Mouse (Mus musculus) neural tube, postnatal 0 days (tissue): Measurements from ENCODE around the gene Rbm3. TPM values are rescaled to one million over a fixed set of nuclear protein-coding genes. Genes with fewer than 3 reads are reported as not detected.

ENCODE experiments used
- polyA plus RNA-seq: library from polyadenylated mRNA; unstranded; fragments of >200 nt; fragmentation: Nextera tagmentation; extraction: Ambion mirVana; gene quantifications from 2 replicates; pipeline ENCODE4 v1.2.1, GENCODE M21; 2015

Rbm3 gene
- 458 TPM in 2 replicates for polyA plus RNA-seq

DNA sequence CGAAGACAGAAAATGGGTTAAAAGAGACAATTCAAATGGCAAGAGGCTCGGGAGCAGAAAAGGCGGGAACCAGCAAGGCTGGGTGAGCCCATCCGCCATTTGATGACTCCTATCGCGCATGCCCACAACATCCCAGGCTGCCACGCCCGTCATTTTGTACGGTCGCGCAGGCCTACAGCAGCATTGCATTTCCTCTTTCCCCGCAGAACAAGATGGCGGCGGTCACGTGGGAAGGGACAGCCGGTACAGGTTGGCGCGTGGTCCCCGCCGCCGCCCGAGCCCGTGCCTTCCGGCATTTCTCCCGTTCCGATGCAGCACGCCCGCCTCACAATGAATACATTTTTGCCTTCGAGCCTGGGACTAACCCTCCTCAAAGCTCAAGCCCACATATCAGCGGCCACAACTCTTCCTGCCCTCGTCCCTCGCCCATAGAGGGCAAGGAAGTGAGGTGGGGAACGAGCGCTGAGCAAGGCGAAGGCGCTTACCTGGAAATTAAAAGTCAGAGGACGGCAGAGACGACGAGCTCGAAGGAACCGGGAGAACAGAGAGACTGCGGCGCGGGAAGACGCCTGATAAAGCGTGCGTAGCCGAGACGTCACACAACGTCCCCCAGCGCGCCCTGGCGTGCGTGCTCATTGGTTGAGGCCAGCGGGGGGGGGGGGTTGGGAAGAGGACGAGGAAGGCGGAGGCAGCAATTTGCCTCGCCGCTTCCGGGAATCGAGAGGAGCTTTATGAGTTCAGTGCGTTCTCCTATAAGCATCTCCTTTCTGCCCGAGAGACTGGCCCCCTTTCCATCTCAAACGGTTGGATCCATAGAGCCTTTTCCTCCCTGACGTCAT is at the start of gene Rbm3:
TSS of gene Rbm3 (minus strand) at position 728 of the 839 bp plus-strand sequence.

DNA sequence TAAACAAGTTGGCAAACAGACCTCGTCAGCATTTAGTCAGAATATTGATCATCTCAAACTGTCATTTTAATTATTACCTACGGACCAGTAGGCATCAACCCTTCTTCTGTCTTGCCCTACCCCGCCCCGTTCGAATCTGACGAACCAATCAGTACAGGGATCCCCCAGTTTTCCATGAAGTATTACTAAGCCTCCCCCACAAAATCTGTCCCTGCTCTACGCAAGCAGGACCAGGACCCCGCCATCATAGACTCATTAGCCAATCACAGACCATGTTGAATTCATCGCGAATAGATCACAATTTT is 47.7 kb upstream of the Rbm3 start, which contains the start of gene Ebp:
TSS of gene Ebp (minus strand) at position 94 of the 305 bp plus-strand sequence.

DNA sequence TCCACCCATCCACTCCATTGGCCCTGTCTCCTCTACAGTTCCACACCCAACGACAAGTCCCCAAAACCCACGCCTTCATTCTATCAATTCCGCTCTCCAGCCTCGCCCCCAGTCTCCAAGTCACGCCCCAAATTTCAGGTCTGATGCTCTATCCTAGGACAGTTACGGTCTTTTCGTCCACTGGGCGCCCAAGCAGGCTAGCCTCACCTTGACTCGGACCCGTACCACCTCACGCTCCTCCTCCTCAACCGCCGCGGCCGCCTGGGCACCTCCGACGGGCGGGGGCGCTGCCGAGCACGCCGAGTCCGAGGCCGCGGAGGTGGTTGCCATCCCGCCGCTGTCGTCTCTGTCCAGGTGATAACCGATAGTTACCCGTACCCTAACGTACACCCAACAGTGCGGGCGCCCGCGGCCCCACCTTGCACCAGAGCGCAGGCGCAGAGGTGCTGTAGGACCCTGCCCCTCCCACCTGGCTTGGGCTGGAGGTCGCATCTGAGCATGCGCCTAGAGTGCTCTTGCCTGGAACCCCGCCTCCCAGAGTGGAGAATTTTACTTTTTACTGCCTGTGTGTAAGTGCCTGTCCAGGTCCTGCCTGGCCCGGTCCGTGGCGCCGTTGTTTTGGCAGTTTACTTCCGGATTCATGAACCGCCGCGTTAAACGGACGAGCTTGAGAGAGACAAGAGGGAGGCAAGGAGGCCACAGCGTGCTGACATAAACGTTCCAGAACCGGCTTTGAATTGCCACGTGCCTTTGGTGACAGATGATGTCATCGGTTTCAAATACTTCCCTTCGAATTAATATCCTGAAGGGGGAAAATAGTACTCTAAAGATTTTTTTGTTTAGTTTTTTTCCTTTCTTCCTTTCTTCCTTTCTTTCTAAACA is 30.1 kb upstream of the Rbm3 start, which contains the start of gene Tbc1d25:
TSS of gene Tbc1d25 (minus strand) at position 678 of the 882 bp plus-strand sequence.

DNA sequence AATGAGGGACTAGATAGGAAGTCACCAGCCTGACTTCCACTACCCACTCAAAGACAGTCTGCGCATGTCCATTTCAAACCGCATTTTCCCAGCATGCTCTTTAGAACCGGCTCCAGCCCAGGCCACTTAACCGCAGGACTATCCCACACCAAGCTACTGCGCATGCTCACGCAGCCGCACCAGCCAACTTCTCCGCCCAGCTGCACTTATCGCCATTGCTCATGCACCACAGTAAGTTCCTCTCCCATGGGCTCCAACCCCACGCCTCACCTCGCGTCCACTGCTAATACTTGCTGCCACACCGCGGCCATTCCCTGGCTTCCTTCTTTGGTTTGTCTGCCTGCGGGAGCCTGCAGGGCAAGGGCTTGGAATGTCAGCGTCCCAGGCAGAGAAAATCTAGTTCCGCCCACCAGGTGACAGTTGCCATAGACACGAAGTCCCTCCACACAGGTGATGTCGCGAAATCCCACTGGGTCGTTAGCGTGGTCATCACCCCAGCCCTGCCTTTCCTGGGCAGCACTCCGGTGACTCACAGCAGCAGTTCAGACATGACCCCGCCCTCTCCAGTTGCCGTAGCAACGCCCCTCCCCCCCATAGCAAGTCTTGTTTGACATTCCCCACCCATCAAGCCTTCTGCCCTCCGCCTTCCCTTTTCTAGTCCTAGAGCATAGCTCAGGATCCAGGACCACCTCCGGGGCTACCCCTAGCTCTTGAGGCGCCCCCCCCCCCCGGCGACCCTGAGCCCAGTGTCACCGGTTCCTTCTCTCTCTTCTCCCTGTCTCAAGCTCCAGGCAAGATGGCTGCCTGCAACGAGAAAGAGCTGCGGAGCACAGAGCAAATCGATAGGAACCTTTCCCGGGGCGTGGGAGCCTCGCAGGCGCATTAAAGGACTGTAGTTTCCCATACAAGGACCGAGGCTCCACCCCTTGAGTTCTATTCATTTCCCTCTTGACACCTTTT is 13.4 kb downstream of the Rbm3 start, which contains the start of gene Wdr13:
TSS of gene Wdr13 (minus strand) at position 876 of the 960 bp plus-strand sequence.

DNA sequence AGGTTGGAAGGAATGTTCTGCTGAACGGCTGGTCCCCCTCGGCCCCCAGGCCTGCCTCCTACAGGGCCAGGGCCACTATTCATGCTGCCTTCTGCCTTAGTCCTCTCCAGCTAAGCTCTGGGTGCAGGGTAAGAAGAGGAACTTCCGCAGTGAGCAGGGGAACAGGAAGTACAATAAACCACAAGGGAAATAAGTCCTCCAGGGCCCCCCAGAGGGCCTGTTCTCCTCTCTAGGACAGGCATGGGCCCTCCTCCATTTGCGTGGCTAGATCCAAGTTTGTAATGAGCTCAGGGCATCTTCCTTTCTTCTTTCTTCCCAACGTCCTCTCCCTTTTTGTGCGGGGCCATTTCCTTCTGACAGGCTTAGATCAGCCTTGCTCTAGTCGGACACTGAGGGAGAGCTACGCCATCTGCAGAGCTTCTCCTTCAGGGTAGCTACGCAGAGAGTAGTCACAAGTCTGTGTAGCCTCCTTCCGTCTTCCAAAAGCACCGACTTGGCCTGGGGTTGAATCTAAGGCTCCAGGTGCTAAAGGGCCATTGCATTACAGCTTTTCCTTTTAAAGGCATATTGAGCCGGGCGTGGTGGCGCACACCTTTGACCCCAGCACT is 55.2 kb downstream of the Rbm3 start, which contains the start of gene Was:
TSS of gene Was (minus strand) at position 153 of the 608 bp plus-strand sequence.

Other genes with a start within 250 kb of the Rbm3 start
- 190 and 200 TPM in 2 replicates for gene Pqbp1, start 246.6 kb downstream of the Rbm3 start, polyA plus RNA-seq
- gene Timm17b, start 246.5 kb downstream of the Rbm3 start, polyA plus RNA-seq, result 124 and 134 TPM in 2 replicates
- gene Gm10491, start 238.0 kb downstream of the Rbm3 start, polyA plus RNA-seq, result not detected in 2 replicates
- not detected in 2 replicates for gene Gm10490, start 236.3 kb downstream of the Rbm3 start, polyA plus RNA-seq
- gene Pcsk1n, start 226.1 kb downstream of the Rbm3 start, polyA plus RNA-seq, result 611 and 654 TPM in 2 replicates
- gene Eras, start 217.3 kb downstream of the Rbm3 start, polyA plus RNA-seq, result not detected in 2 replicates
- gene Hdac6, start 198.0 kb downstream of the Rbm3 start, polyA plus RNA-seq, result 43.4 and 50.9 TPM in 2 replicates
- not detected in 2 replicates for gene Gata1, start 167.8 kb downstream of the Rbm3 start, polyA plus RNA-seq
- gene Glod5, start 127.4 kb downstream of the Rbm3 start, polyA plus RNA-seq, result 1.4 TPM in 2 replicates
- 26.7 and 27.2 TPM in 2 replicates for gene Suv39h1, start 71.1 kb downstream of the Rbm3 start, polyA plus RNA-seq
- gene Was, start 55.4 kb downstream of the Rbm3 start, polyA plus RNA-seq, result 0.34 and 0.41 TPM in 2 replicates
- 49.8 and 57.2 TPM in 2 replicates for gene Wdr13, start 13.0 kb downstream of the Rbm3 start, polyA plus RNA-seq
- gene Tbc1d25, start 30.3 kb upstream of the Rbm3 start, polyA plus RNA-seq, result 16.7 and 17.5 TPM in 2 replicates
- 33.4 and 39.3 TPM in 2 replicates for gene Ebp, start 47.6 kb upstream of the Rbm3 start, polyA plus RNA-seq
- gene Porcn, start 60.6 kb upstream of the Rbm3 start, polyA plus RNA-seq, result 41.7 and 48.9 TPM in 2 replicates
- 40.1 and 41.4 TPM in 2 replicates for gene Ftsj1, start 106.5 kb upstream of the Rbm3 start, polyA plus RNA-seq
- 21.8 and 27.1 TPM in 2 replicates for gene Slc38a5, start 125.3 kb upstream of the Rbm3 start, polyA plus RNA-seq
- not detected in 2 replicates for gene Ssxb10, start 181.5 kb upstream of the Rbm3 start, polyA plus RNA-seq
- not detected in 2 replicates for gene Ssxb9, start 221.1 kb upstream of the Rbm3 start, polyA plus RNA-seq